In the genomic region with DNA sequence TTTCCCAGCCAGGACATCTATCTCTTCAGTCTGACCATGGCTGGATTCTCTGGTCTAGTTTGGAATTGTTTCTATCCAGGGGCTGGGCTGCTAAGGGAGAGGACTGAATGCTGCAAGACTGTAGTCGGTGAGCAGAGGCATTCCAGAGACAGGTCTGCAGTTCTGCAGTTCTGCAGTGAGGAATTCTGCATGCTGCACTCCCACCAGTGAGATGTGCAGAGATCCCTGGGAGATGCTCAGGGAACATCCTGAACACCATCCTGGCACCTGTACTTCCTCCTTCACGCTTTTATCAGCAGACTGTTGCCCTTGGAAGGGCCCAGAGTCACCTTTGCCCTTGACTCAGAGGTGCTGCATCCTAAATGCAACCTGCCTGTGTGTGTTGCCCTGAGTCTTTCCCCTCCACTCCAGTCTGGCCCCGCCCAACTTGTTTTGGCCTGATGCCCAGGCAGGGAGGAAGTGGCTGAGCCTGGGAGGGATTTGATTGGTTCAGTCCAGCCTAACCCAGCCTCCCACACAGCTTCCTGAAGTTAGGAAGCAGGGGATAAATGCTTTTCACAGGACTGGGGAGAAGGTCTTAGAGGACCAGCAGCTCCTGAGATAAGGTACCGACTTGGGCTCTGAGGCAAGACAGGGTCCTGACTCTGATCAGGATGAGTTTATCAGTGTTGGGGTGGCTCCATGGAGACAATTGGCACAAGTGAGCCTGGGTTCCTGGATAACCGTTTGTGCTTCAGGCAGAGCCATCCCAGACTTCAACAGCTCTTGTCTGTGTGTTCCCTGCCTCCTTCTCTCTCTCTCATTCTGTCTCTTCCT, we compare ENCODE assay signal across 8 mouse cellular contexts. TPM values are rescaled to one million over a fixed set of nuclear protein-coding genes. Genes with fewer than 3 reads are reported as not detected.
DNase-seq lines count a peak whose midpoint lies in the region; ATAC-seq lines count a peak whose summit lies in the region.
"Not testable (repeated sequence)": the region's sequence is repeated elsewhere in the genome, so short reads cannot be mapped to it uniquely, and the experiment has no call there.

A gene (plus strand): TSS at position 508 of the 816 bp plus-strand sequence.

- H3K27ac ChIP-seq in forebrain, embryonic 11.5 days (ENCODE audit: low read depth, low read length); liver, embryonic 13.5 days: not testable (repeated sequence)
- peak within 1 kb of the TSS; percentile 80 for H3K27ac ChIP-seq in heart, embryonic 15.5 days
- H3K27ac ChIP-seq in stomach, embryonic 14.5 days (ENCODE audit: low read length) = peak within 1 kb of the TSS; percentile 3; the same call in 1 of the 2 replicates

- peak; percentile 82 for ATAC-seq in forebrain, embryonic 11.5 days (replicated peaks; ENCODE audit: low FRiP score)
- peak; percentile 94 for ATAC-seq in heart, embryonic 15.5 days (replicated peaks; ENCODE audit: insufficient number of reproducible peaks, insufficient read depth, low FRiP score, low read depth)
- ATAC-seq in liver, embryonic 13.5 days (ENCODE audit: low read depth) = peak; percentile 78
- ATAC-seq in stomach, embryonic 14.5 days (ENCODE audit: insufficient number of reproducible peaks, insufficient read depth, low FRiP score, low read depth) = peak; percentile 97

- peak within 1 kb of the TSS; percentile 52 for H3K4me2 ChIP-seq in forebrain, embryonic 11.5 days (ENCODE audit: low read depth, low read length, severe bottlenecking)
- peak within 1 kb of the TSS; percentile 66 for H3K4me2 ChIP-seq in heart, embryonic 15.5 days
- peak within 1 kb of the TSS; percentile 44 for H3K4me2 ChIP-seq in liver, embryonic 13.5 days
- H3K4me2 ChIP-seq in stomach, embryonic 14.5 days (replicated peaks; ENCODE audit: low read depth, low read length) = peak within 1 kb of the TSS; percentile 49

- peak within 1 kb of the TSS; percentile 51 for H3K9ac ChIP-seq in forebrain, embryonic 11.5 days (ENCODE audit: low read length)
- peak within 1 kb of the TSS; percentile 50 for H3K9ac ChIP-seq in heart, embryonic 15.5 days
- H3K9ac ChIP-seq in liver, embryonic 13.5 days; stomach, embryonic 14.5 days (replicated peaks; ENCODE audit: low read depth, low read length): not testable (repeated sequence)

- WGBS in forebrain, embryonic 11.5 days = 12% methylated on average over 5 of the region's 5 CpGs
- WGBS in heart, embryonic 15.5 days = 5% methylated on average over 5 of the region's 5 CpGs
- 10% methylated on average over 5 of the region's 5 CpGs for WGBS in liver, embryonic 13.5 days (ENCODE audit: insufficient replicate concordance)
- 5% methylated on average over 5 of the region's 5 CpGs for WGBS in stomach, embryonic 14.5 days

- not testable (repeated sequence) for H3K4me1 ChIP-seq in forebrain, embryonic 11.5 days (replicated peaks; ENCODE audit: control insufficient read depth, insufficient read depth, low read length); liver, embryonic 13.5 days (replicated peaks); stomach, embryonic 14.5 days (ENCODE audit: control insufficient read depth, insufficient read depth, low read length)
- H3K4me1 ChIP-seq in heart, embryonic 15.5 days (replicated peaks) = peaks cover 11% of the 10 kb centered on the region

- H3K36me3 ChIP-seq in forebrain, embryonic 11.5 days (ENCODE audit: control insufficient read depth, insufficient read depth, low read length); heart, embryonic 15.5 days; liver, embryonic 13.5 days; stomach, embryonic 14.5 days (ENCODE audit: control insufficient read depth, insufficient read depth, low read length): not testable (repeated sequence)

- H3K9me3 ChIP-seq in forebrain, embryonic 11.5 days (ENCODE audit: control insufficient read depth, low read length); heart, embryonic 15.5 days (replicated peaks); liver, embryonic 13.5 days (replicated peaks); stomach, embryonic 14.5 days (ENCODE audit: control insufficient read depth, low read depth, low read length): not testable (repeated sequence)

- peak within 1 kb of the TSS; percentile 32 for H3K4me3 ChIP-seq in forebrain, embryonic 11.5 days (ENCODE audit: low read depth, low read length)
- peak within 1 kb of the TSS; percentile 58 for H3K4me3 ChIP-seq in heart, embryonic 15.5 days
- H3K4me3 ChIP-seq in liver, embryonic 13.5 days (replicated peaks) = peak within 1 kb of the TSS; percentile 34
- peak within 1 kb of the TSS; percentile 39 for H3K4me3 ChIP-seq in stomach, embryonic 14.5 days (ENCODE audit: low read depth, low read length)

- DNase-seq in CD4-positive, CD25-positive, alpha-beta regulatory T cell, adult 2 months (ENCODE audit: low read depth, low spot score) = peak; percentile 73
- peak; percentile 55 for DNase-seq in brain, embryonic 18.5 days (ENCODE audit: low read depth, low spot score)
- peak; percentile 83 for DNase-seq in forebrain, embryonic 11.5 days (ENCODE audit: low spot score)
- DNase-seq in kidney, postnatal 25 days = peak; percentile 94 to 95
- DNase-seq in liver, embryonic 13.5 days = peak; percentile 14
- DNase-seq in natural killer cell, adult 2 months (ENCODE audit: low spot score in 2 of 2) = peak; percentile 58 to 70

- H3K27me3 ChIP-seq in forebrain, embryonic 11.5 days (ENCODE audit: control insufficient read depth, insufficient read depth, low read length); heart, embryonic 15.5 days; liver, embryonic 13.5 days; stomach, embryonic 14.5 days (ENCODE audit: control insufficient read depth, insufficient read depth, low read length): not testable (repeated sequence)

RNA-seq across cellular contexts. Expression of the gene that starts here (rescaled TPM):
- polyA plus RNA-seq in forebrain, embryonic 11.5 days (2014; fragmentation: Nextera tagmentation; extraction: Ambion mirVana) = 13.4 and 13.5 TPM in 2 replicates
- 15.2 and 18.9 TPM in 2 replicates for polyA plus RNA-seq in heart, embryonic 15.5 days (2015; fragmentation: Nextera tagmentation; extraction: Ambion mirVana)
- 4.0 and 4.2 TPM in 2 replicates for polyA plus RNA-seq in liver, embryonic 13.5 days (2015; fragmentation: Nextera tagmentation; extraction: Ambion mirVana)
- 19.9 and 21.6 TPM in 2 replicates for polyA plus RNA-seq in stomach, embryonic 14.5 days (2014; fragmentation: Nextera tagmentation; extraction: Ambion mirVana)

Comparison
In these comparisons a context has a peak if more than half of its experiments do, and no peak if none do; other contexts are left out.
1. DNase-seq: peak in every context shown above with its lines; median percentile 94 in kidney, postnatal 25 days; 83 in forebrain, embryonic 11.5 days; 73 in CD4-positive, CD25-positive, alpha-beta regulatory T cell, adult 2 months; 64 in natural killer cell, adult 2 months; 55 in brain, embryonic 18.5 days; 14 in liver, embryonic 13.5 days.